Mouse (Mus musculus): ENCODE measurements around the gene Eif1ax. TPM values are rescaled to one million over a fixed set of nuclear protein-coding genes. Genes with fewer than 3 reads are reported as not detected.

The Eif1ax gene
- polyA plus RNA-seq (2012): 59.0 and 61.1 TPM in 2 replicates

DNA sequence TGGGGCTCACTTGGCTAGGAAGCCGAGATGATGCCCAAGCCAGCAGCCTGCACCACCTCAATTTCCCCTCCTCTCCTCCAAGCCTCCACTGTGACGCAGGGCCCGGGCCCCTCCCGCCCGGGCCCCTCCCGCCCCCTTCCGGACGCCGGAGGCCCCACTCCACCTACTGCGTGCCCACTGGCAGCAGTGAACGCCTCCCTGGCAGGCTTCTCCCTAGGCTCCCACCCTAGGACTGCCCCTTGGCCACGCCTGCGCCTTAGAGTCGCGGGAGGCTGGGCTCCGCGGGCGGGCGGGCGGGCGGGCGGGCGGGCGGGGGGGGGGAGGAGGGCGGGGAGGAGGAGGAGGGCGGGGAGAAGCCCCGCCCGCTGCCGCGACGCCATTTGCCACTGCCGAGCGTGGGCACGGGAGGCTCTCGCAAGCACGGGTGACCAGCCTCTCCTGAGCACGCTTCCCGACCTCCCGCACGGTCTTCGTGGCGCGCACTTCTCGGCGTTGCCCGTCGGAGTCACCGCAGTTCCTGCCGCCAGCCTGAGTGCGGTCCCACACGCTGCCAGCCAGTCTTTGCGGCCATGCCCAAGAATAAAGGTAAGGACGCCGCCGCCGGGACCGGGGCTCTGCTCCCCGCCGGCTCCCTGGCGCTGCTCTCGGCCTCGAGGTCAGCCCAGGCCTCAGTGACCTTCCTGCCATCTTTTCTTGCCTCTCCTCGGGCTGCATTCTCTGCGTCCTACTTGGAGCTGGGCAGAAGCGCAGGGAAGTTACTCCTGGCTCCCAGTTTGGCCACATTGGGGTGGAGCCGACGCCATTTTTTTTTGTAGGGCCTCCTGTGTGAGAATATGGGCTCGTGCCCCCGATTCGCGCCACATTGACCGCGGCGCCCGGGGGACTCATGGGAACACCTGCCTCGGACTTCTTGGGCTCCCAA lies at the start of gene Eif1ax:
TSS of gene Eif1ax (plus strand) at position 348 of the 922 bp plus-strand sequence.
- Histone ChIP-seq H3K27me3 (ENCODE audit: control insufficient read depth) (no peaks in the 10 kb centered on the region; the same call in 1 of the 2 replicates), H3K36me3 (ENCODE audit: control insufficient read depth) (peaks cover 29% of the 10 kb centered on the region), H3K4me1 (ENCODE audit: control insufficient read depth) (peaks cover 29% of the 10 kb centered on the region), H3K4me3 (replicated peaks) (peak within 1 kb of the TSS; percentile 95), H3K9me3 (ENCODE audit: control insufficient read depth, low read length) (peaks cover 6% of the 10 kb centered on the region)
- TF ChIP-seq TAL1 (IDR thresholded peaks at IDR 0.05; ENCODE audit: low read length): no peak
- TF ChIP-seq GATA1 (IDR thresholded peaks at IDR 0.05; ENCODE audit: low read length): no peak

DNA sequence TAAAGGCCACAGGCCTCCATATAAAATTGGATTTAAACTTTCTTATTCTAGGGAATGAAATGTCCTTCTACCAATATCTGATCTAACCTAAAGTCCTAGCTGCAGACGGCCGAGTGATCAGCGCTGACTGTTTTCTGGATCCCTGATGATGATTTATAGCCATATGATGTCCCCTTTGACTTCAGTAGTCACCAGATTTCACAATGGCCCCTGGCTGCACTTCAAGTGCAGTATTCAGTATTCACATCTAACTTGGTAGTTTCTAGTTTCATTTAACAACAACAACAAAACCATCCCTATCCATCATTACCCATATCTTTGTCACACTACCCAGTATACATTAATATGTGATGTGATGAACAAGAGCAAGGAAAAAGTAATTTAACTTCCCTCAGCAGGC lies 7.5 kb upstream of the Eif1ax start:
- peaks cover 10% of the 10 kb centered on the region for H3K36me3 ChIP-seq (ENCODE audit: control insufficient read depth)
- H3K4me3 ChIP-seq (replicated peaks): no peak overlapping the region
- no peaks in the 10 kb centered on the region for H3K9me3 ChIP-seq (ENCODE audit: control insufficient read depth, low read length)
- TF ChIP-seq GATA1 (IDR thresholded peaks at IDR 0.05; ENCODE audit: low read length) (no peak), TAL1 (IDR thresholded peaks at IDR 0.05; ENCODE audit: low read length) (no peak)
- H3K4me1 ChIP-seq (ENCODE audit: control insufficient read depth): 0 out of 2 replicates have a peak, but pooled peaks cover 2% of the 10 kb centered on the region
- H3K27me3 ChIP-seq (ENCODE audit: control insufficient read depth): no peaks in the 10 kb centered on the region

DNA sequence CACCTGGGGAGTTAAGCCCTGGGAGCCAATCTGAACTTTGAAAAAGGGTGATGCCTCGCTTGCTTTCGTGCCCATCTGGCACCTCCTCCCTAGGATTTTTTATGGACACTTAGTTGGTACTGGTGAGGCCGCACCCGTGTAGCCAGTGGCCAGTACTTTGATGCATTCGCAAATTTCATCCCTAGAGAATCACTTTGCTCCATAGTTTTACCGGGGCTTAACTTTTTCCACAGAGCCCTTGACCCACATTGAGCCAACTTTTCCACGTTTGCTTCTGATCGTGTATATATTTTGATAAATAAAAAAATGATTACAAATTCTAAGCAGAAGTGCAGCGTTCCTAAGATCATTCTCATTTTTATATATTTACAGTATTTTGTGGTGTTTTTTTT lies 771 bp downstream of the Eif1ax start:
- Histone ChIP-seq H3K27me3 (ENCODE audit: control insufficient read depth) (no peaks in the 10 kb centered on the region; the same call in 1 of the 2 replicates), H3K9me3 (ENCODE audit: control insufficient read depth, low read length) (peaks cover 6% of the 10 kb centered on the region), H3K4me3 (replicated peaks) (peak overlapping the region; percentile 95), H3K36me3 (ENCODE audit: control insufficient read depth) (peaks cover 35% of the 10 kb centered on the region), H3K4me1 (ENCODE audit: control insufficient read depth) (peaks cover 29% of the 10 kb centered on the region)
- no peak for TF ChIP-seq GATA1 (IDR thresholded peaks at IDR 0.05; ENCODE audit: low read length)
- TF ChIP-seq TAL1 (IDR thresholded peaks at IDR 0.05; ENCODE audit: low read length): no peak

DNA sequence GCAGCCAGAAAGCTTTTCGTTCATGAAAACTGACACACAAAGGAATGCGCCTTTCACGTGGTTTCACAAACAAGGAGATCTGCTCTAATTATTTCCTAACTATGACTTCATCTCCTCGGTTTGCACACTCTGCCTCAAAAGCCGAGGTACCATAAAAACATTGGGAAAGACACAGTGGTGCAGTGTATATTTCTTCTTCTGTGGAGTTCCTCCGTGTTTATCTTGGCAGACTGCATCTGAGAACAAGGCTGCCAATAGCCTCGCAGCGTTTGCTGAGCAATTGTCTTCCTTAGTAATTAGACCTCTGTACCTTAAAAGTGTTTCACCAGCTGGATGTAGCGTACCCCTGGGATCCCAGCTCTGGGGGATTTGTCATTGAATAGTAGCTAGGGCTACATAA lies 15.1 kb downstream of the Eif1ax start:
- Histone ChIP-seq H3K4me3 (replicated peaks) (no peak overlapping the region), H3K4me1 (ENCODE audit: control insufficient read depth) (peaks cover 4% of the 10 kb centered on the region), H3K36me3 (ENCODE audit: control insufficient read depth) (peaks cover 58% of the 10 kb centered on the region), H3K27me3 (ENCODE audit: control insufficient read depth) (no peaks in the 10 kb centered on the region), H3K9me3 (ENCODE audit: control insufficient read depth, low read length) (no peaks in the 10 kb centered on the region)
- no peak for TF ChIP-seq TAL1 (IDR thresholded peaks at IDR 0.05; ENCODE audit: low read length)
- TF ChIP-seq GATA1 (IDR thresholded peaks at IDR 0.05; ENCODE audit: low read length): no peak

DNA sequence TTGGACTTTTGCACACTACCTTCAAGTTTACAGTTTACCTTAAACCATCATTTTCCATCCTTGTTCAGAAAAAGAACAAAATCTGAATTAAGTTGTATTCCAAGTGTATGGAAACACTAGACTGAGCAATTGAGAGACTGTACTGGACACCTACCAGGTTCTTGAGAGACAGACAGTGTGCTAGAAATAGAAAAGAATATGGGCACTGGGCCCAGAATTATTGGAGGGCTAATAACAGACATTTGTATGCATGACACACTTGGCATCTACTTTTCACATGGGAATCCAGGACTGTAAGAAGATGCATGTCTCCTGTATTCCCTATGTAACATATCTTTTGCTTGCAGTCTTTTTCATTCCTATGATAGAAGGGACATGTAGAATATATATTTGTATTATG lies 17.0 kb downstream of the Eif1ax start:
- Histone ChIP-seq H3K4me1 (ENCODE audit: control insufficient read depth) (peaks cover 4% of the 10 kb centered on the region), H3K36me3 (ENCODE audit: control insufficient read depth) (peaks cover 43% of the 10 kb centered on the region), H3K27me3 (ENCODE audit: control insufficient read depth) (no peaks in the 10 kb centered on the region), H3K4me3 (replicated peaks) (no peak overlapping the region), H3K9me3 (ENCODE audit: control insufficient read depth, low read length) (no peaks in the 10 kb centered on the region)
- TF ChIP-seq GATA1 (IDR thresholded peaks at IDR 0.05; ENCODE audit: low read length) (no peak), TAL1 (IDR thresholded peaks at IDR 0.05; ENCODE audit: low read length) (no peak)

DNA sequence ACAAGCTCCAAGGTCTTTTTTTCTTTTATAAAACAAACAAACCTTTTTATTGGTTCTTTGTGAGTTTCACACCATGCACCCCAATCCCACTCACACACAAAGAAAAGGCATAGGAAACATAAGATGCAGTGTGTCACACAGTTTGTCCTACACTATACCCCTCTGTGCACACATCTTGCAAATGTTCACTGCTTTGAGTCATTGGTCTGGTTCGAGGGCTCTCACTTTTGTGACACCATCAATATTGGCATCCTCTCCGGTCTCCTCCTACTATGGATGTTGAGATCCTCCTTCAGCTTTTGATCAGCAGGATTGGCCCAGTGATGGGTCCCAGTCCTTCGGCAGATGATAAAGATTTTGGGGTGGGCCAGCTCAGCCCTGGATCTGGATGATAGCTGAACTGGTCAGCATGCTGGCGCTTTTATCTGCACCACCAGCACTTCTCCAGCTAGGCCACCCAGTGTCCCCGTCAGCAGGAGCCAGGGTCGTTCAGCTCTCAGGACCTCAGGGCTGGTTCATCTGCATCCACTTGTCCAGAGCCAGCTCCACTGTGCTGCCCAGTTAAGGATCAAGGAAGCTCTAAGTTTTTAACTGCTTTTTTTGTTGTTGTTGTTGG lies 18.5 kb downstream of the Eif1ax start:
- H3K27me3 ChIP-seq (ENCODE audit: control insufficient read depth): no peaks in the 10 kb centered on the region
- H3K9me3 ChIP-seq (ENCODE audit: control insufficient read depth, low read length): no peaks in the 10 kb centered on the region
- H3K36me3 ChIP-seq (ENCODE audit: control insufficient read depth): peaks cover 29% of the 10 kb centered on the region
- H3K4me1 ChIP-seq (ENCODE audit: control insufficient read depth): peaks cover 4% of the 10 kb centered on the region
- no peak for TF ChIP-seq GATA1 (IDR thresholded peaks at IDR 0.05; ENCODE audit: low read length)
- no peak for TF ChIP-seq TAL1 (IDR thresholded peaks at IDR 0.05; ENCODE audit: low read length)
- no peak overlapping the region for H3K4me3 ChIP-seq (replicated peaks)

DNA sequence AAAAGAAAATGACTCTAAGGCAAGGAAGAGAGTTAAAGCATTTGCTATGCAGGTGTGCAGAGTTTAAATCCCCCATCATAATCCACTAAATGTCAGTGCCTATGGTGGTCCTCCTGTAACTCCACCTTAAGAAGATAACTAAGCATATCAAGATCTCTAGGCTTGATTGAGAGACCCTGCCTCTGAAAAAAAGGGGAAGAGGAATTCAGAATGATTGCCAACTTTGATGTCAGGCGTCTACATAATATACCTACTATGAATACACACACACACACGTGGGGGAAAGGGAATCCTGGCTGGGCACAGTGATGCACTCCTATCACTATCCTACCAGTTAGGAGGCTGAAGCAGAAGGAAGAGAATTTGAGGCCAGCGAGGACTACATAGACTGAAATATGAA lies 19.3 kb downstream of the Eif1ax start:
- TF ChIP-seq TAL1 (IDR thresholded peaks at IDR 0.05; ENCODE audit: low read length): no peak
- no peak for TF ChIP-seq GATA1 (IDR thresholded peaks at IDR 0.05; ENCODE audit: low read length)
- Histone ChIP-seq H3K36me3 (ENCODE audit: control insufficient read depth) (peaks cover 21% of the 10 kb centered on the region), H3K4me1 (ENCODE audit: control insufficient read depth) (peaks cover 4% of the 10 kb centered on the region), H3K9me3 (ENCODE audit: control insufficient read depth, low read length) (no peaks in the 10 kb centered on the region), H3K4me3 (replicated peaks) (no peak overlapping the region), H3K27me3 (ENCODE audit: control insufficient read depth) (no peaks in the 10 kb centered on the region)

DNA sequence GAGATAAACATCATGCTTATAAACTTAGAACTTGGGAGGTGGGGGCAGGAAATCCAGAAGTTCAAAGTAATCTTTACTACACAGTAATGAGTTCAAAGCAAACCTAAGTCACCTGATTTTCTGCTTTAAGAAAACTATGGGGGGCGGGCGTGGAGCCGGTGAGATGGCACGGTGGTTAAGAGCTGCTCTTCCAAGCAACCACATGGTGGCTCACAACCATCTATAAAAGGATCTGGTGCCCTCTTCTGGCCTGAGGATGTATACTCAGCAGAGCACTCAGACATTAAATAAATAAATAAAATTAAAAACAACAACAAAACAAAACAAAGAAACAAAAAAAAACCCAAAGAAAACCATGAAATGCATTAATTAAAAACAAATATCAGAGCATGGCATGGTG lies 37.3 kb downstream of the Eif1ax start:
- Histone ChIP-seq H3K36me3 (ENCODE audit: control insufficient read depth) (no peaks in the 10 kb centered on the region), H3K4me3 (replicated peaks) (no peak overlapping the region), H3K4me1 (ENCODE audit: control insufficient read depth) (no peaks in the 10 kb centered on the region), H3K9me3 (ENCODE audit: control insufficient read depth, low read length) (peaks cover 4% of the 10 kb centered on the region), H3K27me3 (ENCODE audit: control insufficient read depth) (peaks cover 16% of the 10 kb centered on the region)
- TF ChIP-seq TAL1 (IDR thresholded peaks at IDR 0.05; ENCODE audit: low read length): no peak
- TF ChIP-seq GATA1 (IDR thresholded peaks at IDR 0.05; ENCODE audit: low read length): no peak

DNA sequence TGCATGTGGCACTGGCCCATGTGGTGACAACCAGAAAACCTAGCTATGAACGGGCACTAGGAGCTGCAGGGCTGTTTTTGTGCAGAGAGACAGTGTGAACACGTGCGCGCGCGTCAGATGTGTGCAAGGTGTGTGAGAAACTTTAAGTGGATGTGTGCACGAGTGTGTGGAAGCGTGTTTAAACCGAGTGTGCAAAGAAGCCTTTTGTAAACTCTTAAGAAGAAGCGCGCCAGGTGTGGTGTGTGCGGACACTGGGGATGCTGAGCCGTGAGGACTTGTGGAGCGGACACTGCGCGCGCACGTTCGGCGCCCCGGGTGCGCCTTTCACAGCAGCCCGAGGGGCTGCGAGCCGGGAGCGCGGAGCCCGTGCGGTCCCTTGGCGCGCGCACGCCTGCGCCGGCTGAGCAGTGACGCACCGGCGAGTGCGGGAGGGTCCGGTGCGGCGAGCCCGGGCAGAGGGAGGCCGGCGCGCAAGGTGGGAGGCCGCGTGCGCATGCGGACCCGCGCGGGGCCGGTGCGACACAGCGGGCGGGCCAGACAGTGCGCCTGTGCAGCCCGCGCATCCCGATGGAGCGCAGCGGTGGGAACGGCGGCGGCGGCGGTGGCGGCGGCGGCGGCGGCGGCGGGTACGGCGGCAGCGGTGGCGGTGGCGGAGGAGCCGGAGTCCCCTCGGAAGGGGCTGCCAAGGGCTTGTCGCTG lies 42.3 kb downstream of the Eif1ax start, which contains the start of gene Map7d2:
TSS of gene Map7d2 (plus strand) at position 443 of the 699 bp plus-strand sequence.
- no peaks in the 10 kb centered on the region; the same call in 1 of the 2 replicates for H3K4me1 ChIP-seq (ENCODE audit: control insufficient read depth)
- peaks cover 14% of the 10 kb centered on the region for H3K9me3 ChIP-seq (ENCODE audit: control insufficient read depth, low read length)
- peak within 1 kb of the TSS; percentile 38 for H3K4me3 ChIP-seq (replicated peaks)
- TF ChIP-seq TAL1 (IDR thresholded peaks at IDR 0.05; ENCODE audit: low read length) (no peak), GATA1 (IDR thresholded peaks at IDR 0.05; ENCODE audit: low read length) (no peak)
- H3K27me3 ChIP-seq (ENCODE audit: control insufficient read depth): peaks cover 56% of the 10 kb centered on the region
- no peaks in the 10 kb centered on the region for H3K36me3 ChIP-seq (ENCODE audit: control insufficient read depth)
